Mouse (Mus musculus): Measurements from ENCODE around the gene Impg2.

GRCm38 (mm10) chr16:56283873-56284272, 79.8 kb downstream of the Impg2 start:
- no peak for TF ChIP-seq POLR2A (IDR thresholded peaks at IDR 0.05; ENCODE audit: low read depth, low read length)
- no peak for TF ChIP-seq CTCF (IDR thresholded peaks at IDR 0.05; ENCODE audit: extremely low read depth, insufficient read depth, insufficient read length, insufficient replicate concordance)
